Mouse (Mus musculus): ENCODE results near the gene Ckap5. TPM values are rescaled to one million over a fixed set of nuclear protein-coding genes. Genes with fewer than 3 reads are reported as not detected.
"Not testable (repeated sequence)": the region's sequence is repeated elsewhere in the genome, so short reads cannot be mapped to it uniquely, and the experiment has no call there.

The Ckap5 gene
- polyA plus RNA-seq, 1 experiment: 69.1 TPM

DNA sequence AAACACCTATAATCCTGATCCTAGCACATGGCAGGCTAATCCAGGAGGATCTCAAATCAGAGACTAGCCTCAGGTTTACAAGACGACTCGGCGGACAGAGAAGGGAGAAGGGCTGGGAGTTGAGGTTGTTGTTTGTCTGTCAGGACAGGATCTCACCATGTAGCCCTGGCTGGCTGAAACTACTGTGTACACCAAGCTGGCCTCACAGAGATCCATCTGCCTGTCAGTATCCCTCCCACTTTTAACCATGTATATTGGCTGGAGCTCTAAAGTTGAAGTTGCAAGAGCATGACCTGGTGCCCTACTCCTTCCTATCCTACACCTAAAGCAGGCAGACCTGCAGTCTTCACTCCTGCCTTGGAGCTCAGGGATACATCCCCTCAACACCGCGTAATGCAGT, 95.8 kb downstream of the Ckap5 start:
- no peak for DNase-seq (ENCODE audit: extremely low spot score in 1 of 2, low spot score in 1 of 2)

DNA sequence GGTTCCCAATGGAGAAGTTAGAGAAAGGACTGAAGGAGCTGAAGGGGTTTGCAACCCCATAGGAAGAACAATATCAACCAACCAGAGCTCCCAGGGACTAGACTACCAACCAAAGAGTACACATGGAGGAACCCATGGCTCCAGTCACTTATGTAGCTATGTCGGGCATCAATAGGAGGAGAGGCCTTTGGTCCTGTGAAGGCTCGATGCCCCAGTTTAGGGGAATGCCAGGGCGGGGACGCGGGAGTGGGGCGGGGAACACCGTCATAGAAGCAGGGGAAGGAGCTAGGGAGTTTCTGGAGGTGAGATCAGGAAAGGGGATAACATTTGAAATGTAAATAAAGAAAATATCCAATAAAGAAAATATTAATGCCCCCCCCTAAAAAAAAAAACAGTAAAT, 96.8 kb downstream of the Ckap5 start:
- DNase-seq (ENCODE audit: extremely low spot score in 1 of 2, low spot score in 1 of 2): not testable (repeated sequence)

DNA sequence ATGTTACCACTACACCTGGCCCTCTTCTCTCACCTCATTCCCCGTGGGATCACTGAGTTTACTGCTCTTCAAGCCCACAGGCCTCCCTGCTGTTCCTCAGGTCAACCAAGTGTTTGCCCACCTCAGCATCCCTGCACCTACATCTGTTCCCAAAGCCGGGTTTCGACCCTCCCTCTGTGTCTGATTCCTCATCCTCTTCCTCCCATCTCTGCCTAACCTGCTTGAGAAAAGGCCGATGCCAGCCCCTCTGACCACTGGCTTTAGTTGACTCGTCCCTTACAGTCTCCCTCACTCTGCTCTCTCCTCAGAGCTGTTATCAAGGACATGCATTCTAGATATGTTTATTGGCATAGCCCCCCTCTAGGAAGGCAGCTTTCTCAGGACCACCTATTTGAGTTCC, 100.9 kb downstream of the Ckap5 start:
- DNase-seq (ENCODE audit: extremely low spot score in 1 of 2, low spot score in 1 of 2): no peak

DNA sequence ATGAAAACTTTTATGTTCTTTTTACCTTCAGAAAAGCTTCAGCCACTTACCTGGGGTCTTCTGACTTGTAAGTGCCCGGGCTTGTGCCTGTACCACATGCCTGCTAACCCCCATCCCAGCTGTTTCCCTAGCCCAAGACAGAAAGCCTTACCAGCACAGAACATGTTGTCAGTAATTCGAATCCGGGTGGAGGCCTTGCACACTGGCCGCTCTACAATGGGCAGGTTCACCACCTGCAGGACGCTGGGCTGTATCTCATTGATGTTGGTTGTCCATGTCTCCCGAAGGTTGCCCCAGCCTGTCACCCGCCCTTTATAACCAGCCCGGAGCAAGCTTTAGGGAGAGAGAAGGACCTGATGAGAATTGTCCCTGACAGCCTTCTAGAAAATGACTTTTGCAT, 101.6 kb downstream of the Ckap5 start:
- DNase-seq (ENCODE audit: extremely low spot score in 1 of 2, low spot score in 1 of 2): no peak

DNA sequence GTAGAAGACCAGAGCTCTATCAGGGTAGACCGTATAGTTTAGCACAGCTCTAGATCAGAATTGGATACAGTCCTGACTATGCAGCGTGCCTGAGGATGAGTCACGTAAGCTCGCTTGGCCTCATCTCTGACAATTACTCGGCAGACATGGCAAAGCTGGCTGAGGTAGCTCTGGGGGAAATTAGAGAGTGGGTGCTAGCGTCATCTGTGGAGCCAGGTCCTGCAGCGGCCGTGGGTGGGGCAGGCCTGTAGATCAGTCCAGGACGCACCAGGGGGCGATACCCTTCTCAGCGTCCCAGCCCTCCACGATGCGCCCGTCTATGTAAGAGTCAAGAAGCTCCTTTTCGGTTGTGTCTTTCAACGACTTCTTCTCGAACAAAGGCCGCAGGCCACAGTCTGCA, 103.1 kb downstream of the Ckap5 start:
- peak in 1 of 2 experiments; percentile 67 for DNase-seq (ENCODE audit: extremely low spot score in 1 of 2, low spot score in 1 of 2)

DNA sequence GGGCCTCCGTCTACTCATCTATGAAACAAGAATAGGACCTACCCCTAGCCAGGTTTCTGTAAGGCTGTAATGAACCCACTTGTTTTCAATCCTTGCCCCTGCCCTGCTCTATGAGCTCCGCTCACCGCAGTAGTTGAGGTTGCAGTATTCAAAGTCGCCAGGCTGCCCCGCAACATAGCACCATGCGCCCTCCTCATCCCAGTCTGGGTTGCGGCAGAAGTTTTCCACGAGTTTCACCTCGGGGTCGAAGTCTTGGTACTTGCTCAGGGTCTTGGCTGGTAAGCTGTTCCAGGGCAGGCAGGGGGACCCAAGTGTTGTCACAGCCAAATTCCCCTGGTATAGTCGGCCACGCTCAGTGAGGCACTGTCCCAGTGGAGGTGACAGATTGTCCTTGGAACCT, 103.8 kb downstream of the Ckap5 start:
- DNase-seq (ENCODE audit: extremely low spot score in 1 of 2, low spot score in 1 of 2): no peak

DNA sequence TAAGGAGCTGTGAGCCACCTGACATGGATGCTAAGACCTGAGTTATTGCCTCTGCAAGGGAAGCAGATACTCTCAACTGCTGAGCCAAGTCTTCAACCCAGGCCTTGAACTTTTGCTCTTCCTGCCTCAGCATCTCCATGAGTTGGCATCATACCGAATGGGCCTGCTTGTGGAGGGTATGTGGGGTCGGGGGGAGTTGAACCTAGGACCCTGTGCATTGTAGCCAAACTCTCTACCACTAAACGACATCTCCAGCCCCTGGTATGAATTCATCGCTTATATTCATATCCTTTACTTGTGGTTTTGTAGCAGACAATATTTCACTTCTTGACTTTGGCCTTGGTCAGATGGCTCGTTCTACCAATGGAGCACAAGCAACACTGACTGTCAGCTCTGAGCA, 105.3 kb downstream of the Ckap5 start:
- DNase-seq (ENCODE audit: extremely low spot score in 1 of 2, low spot score in 1 of 2): no peak

DNA sequence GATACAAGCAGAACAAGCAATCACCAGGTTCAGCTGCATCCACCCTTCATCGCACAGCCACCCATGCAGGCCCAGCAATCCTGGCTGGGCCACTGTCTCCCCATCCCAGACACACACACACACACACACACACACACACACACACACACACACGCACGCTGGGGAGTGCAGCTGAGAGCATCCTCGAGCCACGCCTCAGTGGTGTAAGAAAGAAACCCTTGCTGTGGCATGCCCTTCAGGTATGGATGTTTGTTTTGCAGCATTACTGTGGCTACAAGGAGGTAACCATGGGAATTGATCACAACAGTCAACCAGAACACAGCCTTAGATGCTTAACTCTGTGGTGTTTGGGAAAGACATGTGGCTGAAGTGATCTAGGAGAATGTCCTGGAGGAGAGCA, 105.8 kb downstream of the Ckap5 start:
- no peak for DNase-seq (ENCODE audit: extremely low spot score in 1 of 2, low spot score in 1 of 2)

DNA sequence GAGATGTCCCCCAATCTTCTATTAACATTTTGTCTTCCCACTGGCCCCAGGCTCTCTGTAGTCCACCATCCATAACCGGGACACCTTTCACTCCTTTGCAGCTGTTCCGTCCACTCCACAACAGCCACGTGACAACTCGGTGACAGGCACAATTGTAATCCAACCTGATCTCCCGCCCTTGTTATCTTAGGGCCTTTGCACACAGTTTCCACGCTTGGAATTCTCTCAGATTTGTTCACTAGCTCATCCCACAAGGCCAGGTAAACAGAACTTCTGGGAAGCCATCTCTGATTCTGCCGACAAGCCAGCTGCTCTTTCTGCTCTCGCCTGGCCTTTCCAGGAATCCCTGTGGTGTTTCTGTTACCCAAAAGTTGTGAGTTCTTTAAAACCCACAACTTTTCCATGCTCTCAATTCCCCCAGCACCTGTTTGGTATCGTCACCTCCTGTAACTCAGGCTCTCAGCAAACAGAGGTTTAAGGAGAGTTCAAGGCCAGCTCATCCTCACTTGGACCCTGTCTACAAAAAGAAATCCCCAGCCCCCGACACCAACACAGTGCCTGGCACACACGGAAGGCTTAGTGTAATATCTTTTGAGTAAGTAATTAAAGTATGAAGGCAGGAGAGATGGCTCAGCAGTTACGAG, 106.9 kb downstream of the Ckap5 start:
- DNase-seq (ENCODE audit: extremely low spot score in 1 of 2, low spot score in 1 of 2): no peak

DNA sequence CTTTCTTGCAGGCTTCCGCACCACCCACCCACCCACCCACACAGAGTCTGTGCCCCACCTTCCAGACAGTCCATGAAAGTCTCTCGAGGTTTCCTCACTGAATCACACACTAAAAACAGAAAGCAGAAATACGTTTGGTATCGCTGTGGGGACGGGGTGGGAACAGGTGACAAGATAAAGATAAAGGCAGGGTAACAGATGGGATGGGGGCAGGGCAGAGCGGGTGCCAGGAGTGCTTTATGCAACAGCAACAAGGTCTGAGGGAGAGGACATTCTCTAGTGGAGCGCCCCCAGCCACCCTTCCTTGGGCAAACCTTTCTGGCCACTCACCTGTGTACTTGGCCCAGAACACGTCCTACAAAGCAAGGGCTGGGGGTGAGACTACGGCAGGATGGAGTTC, 108.3 kb downstream of the Ckap5 start:
- DNase-seq (ENCODE audit: extremely low spot score in 1 of 2, low spot score in 1 of 2): peak in 1 of 2 experiments; percentile 48

DNA sequence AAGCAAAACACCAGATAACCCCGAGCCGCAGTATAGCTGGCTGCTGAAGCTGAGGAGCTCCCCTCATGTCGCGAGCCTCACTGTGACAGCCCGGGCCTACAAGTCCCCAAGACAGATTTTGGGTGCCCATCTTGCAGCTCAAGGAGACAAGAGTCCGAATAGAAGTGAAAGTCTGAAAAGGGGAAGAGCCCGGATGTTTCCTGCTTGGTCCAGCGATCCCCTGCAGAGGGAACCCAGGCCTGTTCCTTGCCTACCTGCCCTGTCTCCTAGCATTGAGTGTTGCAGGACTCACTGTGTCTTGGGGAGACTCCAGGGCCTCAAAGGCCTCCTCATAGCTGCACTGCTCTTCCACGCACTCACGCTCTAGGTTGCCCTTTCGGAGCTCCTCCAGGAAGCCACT, 108.9 kb downstream of the Ckap5 start:
- no peak for DNase-seq (ENCODE audit: extremely low spot score in 1 of 2, low spot score in 1 of 2)

DNA sequence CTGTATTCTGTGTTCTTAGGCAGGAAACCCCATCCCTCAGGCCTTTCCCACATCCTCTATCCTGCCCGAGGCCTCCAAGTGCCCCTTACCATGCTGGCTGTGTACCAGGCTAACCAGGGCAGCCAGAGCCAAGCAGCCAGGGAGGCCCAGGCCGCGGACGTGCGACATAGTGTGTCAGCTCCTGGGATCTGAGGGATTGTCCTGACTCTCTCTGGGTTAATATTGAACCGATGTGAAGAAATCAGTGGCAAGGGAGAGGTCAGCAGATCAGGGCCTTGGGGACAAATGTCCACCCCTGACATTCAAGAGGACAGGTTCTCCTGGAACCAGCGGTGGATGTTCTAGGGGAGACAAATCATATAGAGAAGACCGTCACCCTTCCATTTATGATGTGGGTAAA, 109.7 kb downstream of the Ckap5 start, which contains the start of gene F2:
Gene F2 (minus strand): TSS at position 186 of the 400 bp plus-strand sequence.
- no peak for DNase-seq (ENCODE audit: extremely low spot score in 1 of 2, low spot score in 1 of 2)

DNA sequence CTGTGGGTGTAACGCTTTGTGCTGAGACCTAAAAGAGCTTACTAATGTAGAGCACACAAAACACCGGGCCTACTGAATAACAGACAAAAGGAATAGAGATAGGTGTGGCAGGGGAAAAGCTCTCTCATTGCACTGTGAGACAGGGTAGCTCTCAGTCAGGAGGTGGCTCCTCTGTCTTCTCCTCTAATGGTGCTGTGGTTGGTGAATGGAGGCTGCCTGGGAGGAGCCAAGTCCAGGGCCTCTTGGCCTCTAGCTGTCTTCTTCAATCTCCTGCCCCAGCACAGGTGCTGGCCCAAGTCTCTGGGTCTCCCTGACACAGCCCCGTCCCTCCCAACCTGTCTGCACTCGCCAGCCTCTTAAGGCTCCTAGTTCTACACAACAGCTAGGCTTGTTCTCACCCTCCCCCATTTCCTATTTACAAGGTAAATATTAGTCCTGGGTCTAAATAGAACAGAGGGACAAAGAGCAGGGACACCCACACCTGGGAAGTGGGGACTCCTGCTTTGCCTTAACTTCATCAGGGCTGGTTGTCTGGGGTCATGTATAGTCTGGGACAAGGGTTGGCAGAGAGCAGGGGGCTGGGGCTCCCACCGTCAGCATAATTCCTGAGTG, 110.3 kb downstream of the Ckap5 start:
- no peak for DNase-seq (ENCODE audit: extremely low spot score in 1 of 2, low spot score in 1 of 2)

DNA sequence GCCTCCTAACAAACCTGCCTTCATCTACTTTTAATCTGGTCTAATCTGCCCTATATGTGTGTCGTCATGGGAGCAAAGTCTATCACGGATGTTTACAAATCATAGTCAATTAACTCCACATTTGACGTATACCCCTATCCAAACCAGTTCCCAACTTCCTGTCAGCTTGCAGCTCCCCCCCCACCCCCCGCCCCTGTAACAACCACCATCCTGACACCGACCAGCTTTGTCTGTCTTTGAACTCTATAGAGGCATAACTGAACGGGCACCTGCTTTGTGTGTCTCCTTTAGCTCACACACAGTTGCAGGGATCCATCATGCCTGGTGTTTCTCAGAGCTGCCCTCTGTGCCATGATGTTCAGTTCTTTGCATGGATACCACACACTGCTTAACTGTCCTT, 112.4 kb downstream of the Ckap5 start:
- DNase-seq (ENCODE audit: extremely low spot score in 1 of 2, low spot score in 1 of 2): no peak

DNA sequence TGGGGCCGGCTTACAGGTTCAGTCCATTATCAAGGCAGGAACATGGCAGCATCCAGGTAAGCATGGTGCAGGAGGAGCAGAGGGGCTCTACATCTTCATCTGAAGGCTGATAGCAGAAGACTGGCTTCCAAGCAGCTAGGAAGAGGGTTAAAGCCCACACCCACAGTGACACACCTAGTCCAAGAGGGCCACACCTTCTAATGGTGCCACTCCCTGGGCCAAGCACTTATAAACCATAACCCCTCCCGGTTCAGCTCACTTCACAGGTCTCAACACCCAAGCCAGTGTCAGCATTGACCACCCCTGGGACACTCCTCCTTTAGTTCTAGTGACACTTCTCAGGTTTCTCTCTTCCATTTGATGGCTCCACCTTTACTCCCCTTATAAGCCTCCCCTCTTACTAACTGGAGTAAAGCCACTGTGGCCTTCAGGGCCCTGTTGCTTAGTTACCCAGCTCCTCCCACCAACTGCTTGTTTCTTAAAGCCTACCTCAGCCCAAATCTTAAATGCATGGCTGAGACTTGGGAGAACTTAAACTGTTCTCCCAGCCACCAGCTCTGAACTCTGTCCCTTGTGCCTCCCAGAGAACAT, 116.4 kb downstream of the Ckap5 start:
- no peak for DNase-seq (ENCODE audit: extremely low spot score in 1 of 2, low spot score in 1 of 2)

DNA sequence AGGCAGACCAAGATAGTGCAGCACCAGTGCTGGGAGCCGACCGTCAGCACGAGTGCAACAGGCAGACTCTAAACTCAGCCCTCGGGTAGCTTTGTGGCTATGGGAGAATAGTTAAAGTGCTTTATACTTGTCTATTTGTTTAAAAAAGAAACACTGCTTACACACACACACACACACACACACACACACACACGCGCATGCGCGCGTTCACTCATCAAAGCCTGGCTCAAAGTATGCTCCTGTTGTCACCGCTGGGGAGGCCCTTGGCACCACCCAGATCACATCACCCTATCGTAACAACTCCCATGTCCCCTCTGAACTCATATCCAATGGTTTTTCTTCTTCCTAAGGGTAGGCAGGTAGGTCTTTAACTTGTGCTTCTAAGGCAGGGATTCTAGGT, 117.5 kb downstream of the Ckap5 start:
- no peak for DNase-seq (ENCODE audit: extremely low spot score in 1 of 2, low spot score in 1 of 2)

DNA sequence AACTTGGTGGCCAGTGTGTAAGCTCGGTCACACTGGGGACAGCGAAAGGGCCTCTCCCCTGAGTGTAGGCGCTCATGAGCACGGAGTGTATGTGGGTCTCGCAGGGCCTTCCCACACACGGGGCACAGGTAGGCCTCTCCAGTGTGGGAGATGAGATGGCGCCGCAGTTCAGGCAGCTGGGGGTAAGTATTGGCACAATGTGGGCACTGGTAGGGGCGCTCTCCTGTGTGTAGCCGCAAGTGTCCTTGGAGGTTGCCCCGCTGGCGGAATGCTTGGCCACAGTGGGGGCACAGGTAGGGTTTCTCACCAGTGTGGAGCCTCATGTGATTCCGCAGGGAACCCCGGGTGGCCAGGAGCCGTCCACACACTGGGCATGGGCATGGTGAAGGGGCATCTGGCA, 118.8 kb downstream of the Ckap5 start:
- no peak for DNase-seq (ENCODE audit: extremely low spot score in 1 of 2, low spot score in 1 of 2)

DNA sequence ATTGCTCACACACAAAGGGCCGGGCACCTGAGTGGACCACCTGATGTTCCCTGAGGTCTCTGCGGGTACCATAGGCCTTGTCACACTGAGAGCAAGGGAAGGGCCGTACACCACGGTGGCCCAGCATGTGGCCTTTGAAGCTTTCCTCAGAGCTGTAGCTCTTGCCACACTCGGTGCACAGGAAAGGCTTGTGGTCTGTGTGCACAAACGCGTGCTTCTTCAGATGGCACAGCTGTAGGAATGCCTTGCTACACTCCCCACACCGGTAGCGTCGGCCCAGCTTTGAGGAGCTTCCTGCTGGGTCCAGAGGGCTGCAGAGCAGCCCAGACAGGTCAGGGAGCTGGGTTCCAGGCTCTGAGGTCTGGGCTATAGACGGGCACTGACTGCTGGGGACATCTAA, 119.2 kb downstream of the Ckap5 start:
- DNase-seq (ENCODE audit: extremely low spot score in 1 of 2, low spot score in 1 of 2): no peak

DNA sequence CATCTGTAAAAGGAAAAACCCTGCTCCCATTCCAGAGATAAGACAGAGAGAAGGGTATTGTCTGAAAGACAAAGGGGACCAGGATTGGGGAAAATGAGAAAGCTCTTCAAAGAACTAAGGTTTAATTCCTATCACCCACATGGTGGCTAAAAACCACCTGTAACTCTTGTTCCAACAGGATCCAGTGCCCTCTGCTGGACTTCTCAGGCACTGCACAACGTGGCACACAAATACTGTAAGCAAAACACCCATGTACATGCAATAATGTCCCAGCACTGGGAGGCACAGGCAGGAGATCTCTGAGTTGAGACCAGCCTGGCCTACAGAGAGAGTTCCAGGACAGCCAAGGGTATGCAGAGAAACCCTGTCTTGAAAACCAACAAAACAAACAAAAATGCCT, 120.2 kb downstream of the Ckap5 start:
- DNase-seq (ENCODE audit: extremely low spot score in 1 of 2, low spot score in 1 of 2): peak in 1 of 2 experiments; percentile 77

DNA sequence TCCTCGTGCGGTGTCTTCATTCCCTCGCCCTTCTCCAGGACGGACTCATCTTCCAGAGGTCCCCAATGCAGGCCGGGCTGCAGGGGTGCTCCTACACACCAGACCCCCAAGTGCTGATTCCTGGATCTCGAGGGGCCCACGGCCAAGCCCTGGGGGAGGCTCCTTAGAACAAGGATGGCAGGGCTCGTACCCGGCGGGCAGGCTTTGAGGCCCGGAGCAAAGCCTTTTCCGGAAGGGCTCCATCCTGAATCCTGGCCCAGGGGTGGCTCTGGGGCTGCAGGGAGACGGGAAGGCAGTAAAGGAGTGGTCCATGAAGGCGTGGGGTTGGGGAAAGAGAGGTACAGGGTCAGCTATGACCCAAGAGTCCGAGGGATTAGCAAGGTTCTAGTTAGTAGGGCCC, 122.6 kb downstream of the Ckap5 start:
- no peak for DNase-seq (ENCODE audit: extremely low spot score in 1 of 2, low spot score in 1 of 2)

DNA sequence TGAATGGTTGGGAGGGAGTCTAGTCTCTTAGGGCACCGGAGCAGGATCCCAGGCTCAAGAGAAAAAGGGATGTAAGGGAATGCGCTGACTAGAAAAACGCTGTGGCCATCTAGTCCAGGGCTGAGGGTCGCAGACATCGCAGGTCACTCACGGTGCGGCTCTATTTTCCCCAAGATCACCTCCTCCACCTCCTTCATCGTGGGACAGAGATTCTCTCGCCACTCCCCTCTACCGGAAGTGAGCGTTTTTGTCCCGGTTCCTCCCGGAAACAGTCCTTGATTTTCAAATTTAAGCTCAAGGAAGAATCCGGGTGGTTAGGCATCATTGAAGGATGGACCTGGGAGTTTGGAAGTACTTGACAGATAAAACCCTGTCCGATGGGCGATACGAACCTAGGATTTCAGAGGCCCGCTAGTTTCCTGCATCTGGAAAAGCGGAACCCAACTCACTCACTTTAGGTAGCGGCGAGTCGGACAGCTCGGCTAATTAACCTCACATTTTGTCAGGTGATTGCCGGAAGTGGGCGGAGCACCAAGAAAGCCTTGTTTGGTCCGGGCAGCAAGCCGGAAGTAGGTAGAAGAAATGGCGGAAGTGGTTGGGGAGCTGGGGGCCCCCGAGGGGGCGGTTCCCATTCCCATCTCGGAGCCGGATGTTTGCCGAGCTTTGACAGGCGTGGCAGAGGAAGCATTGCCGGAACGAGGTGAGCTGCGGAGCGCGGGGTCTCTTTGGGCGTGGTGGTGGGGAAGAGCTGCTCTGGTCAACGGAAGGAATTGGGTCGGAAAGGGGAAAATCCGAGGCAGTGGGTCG, 123.2 kb downstream of the Ckap5 start, which contains the start of the genes Zfp408 and Arhgap1:
Gene Zfp408 (minus strand): TSS at position 239 of the 807 bp plus-strand sequence.
Gene Arhgap1 (plus strand): TSS at position 308 of the 807 bp plus-strand sequence.
- peak; percentile 96 to 98 for DNase-seq (ENCODE audit: extremely low spot score in 1 of 2, low spot score in 1 of 2)

All from frontal cortex, adult 2 months (tissue).